17 mouse cellular contexts compared by ENCODE assay signal in genomic region chr10:14660875-14661274, GRCm38 (mm10). TPM values are rescaled to one million over a fixed set of nuclear protein-coding genes. Genes with fewer than 3 reads are reported as not detected.
DNase-seq lines count a peak whose midpoint lies in the region.
"Had no signal": no experiment of that assay in that cellular context is flagged by ENCODE, and none has a peak within 500 bp of the region (broad histone marks: within the 10 kb centered on the region; RNA-seq: fewer than 3 reads in every experiment).

No protein-coding gene starts in this region.

- peak; percentile 23 to 35 for DNase-seq in heart, adult 18-20 months
- DNase-seq in heart, postnatal 36 days = no peak
- DNase-seq in 3T3-L1 (ENCODE audit: low read depth, low spot score) = peak; percentile 78
- peak; percentile 36 for DNase-seq in MN1 (ENCODE audit: low spot score)
- peak; percentile 3 for DNase-seq in heart, postnatal 25 days (ENCODE audit: low spot score)
- DNase-seq in left cerebral cortex, postnatal 14 days (ENCODE audit: low spot score in 2 of 2) = no peak
- DNase-seq in lung, adult 18-20 months = no peak
- DNase-seq: adrenal gland, postnatal 36 days; cerebellum, adult 2 months; cerebellum, postnatal 10 days; embryo, embryonic 11 days; gastrocnemius, postnatal 14 days; kidney, adult 2 months had no signal

- intact Hi-C loops in heart, postnatal 36 days (cut with DNase I) = no loop called here
- intact Hi-C loops in heart, postnatal 25 days (cut with DNase I) = no loop called here
- intact Hi-C loops in left cerebral cortex, postnatal 14 days (cut with DNase I) = no loop called here

RNA-seq across cellular contexts. Expression of gene Vta1, which starts 44.5 kb away (rescaled TPM):
- 10 to 100 TPM; 27.2 to 30.8 TPM for total RNA-seq in heart, adult 18-20 months (2021)
- 10 to 100 TPM; 29.5 to 35.5 TPM for total RNA-seq in heart, postnatal 36 days (2021)
- total RNA-seq in heart, postnatal 25 days (2021) = 10 to 100 TPM; 27.1 to 29.8 TPM
- 10 to 100 TPM; 68.9 to 79.7 TPM for total RNA-seq in left cerebral cortex, postnatal 14 days (2021)

RNA-seq across cellular contexts. Expression of gene Nmbr, which starts 44.5 kb away (rescaled TPM):
- not detected for total RNA-seq in heart, adult 18-20 months (2021)
- total RNA-seq in heart, postnatal 36 days (2021) = not detected
- total RNA-seq in heart, postnatal 25 days (2021) = not detected
- total RNA-seq in left cerebral cortex, postnatal 14 days (2021) = 1 to 10 TPM; 2.8 to 6.0 TPM
- total RNA-seq: adrenal gland, postnatal 36 days; common myeloid progenitor, adult 5-6 weeks; gastrocnemius, postnatal 14 days; granulocyte monocyte progenitor cell, adult 5-6 weeks had no signal

RNA-seq across cellular contexts. Expression of gene Gje1, which starts 57.1 kb away (rescaled TPM):
- total RNA-seq in heart, adult 18-20 months (2021) = not detected
- total RNA-seq in heart, postnatal 36 days (2021) = not detected
- total RNA-seq in heart, postnatal 25 days (2021) = not detected
- total RNA-seq in left cerebral cortex, postnatal 14 days (2021) = not detected
- total RNA-seq: adrenal gland, adult 18-20 months; adrenal gland, postnatal 36 days; common myeloid progenitor, adult 5-6 weeks; G1E; gastrocnemius, postnatal 14 days; granulocyte monocyte progenitor cell, adult 5-6 weeks had no signal

Comparison
In these comparisons a context has a peak if more than half of its experiments do, and no peak if none do; other contexts are left out.
1. DNase-seq: peak in heart, adult 18-20 months (2 of 2), 3T3-L1 (single experiment), MN1 (single experiment) and heart, postnatal 25 days (single experiment); none in heart, postnatal 36 days (0 of 2), left cerebral cortex, postnatal 14 days (0 of 2) and lung, adult 18-20 months (0 of 2).